Mouse (Mus musculus): ENCODE measurements around the gene Iqgap3. TPM values are rescaled to one million over a fixed set of nuclear protein-coding genes. Genes with fewer than 3 reads are reported as not detected.

Gene Iqgap3
- polyA plus RNA-seq, 1 experiment, result 3.8 TPM

DNA sequence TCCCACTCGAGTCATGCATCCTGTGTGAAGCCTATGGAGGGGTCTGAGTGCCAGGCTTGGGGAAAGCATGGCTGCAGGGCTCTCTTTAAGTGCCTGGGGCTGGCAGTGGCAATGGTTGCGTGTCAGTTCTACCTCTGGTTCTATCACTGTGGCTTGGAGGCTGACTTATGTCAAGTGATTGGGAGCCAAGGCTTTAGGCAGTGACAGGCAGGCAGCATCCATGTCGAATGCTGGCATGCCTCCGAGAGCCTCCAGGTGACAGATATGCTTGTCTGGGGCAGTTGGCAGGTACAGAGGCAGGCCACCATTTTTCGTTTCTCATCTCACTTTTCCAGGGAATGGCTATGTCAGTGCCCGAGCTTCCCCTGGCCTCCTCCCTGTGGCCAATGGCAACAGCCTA lies 79.1 kb downstream of the Iqgap3 start:
- no peaks in the 10 kb centered on the region for H3K4me1 ChIP-seq (ENCODE audit: control insufficient read depth, insufficient read depth, low read length)
- no peak for TF ChIP-seq POLR2A (IDR thresholded peaks at IDR 0.05; ENCODE audit: control insufficient read depth, low read depth, low read length)
- no peak for TF ChIP-seq CTCF (IDR thresholded peaks at IDR 0.05; ENCODE audit: control insufficient read depth, insufficient read depth, insufficient replicate concordance, low read depth, low read length)
- no peak overlapping the region for H3K27ac ChIP-seq (ENCODE audit: control insufficient read depth, insufficient read depth, low read depth, low read length)
- H3K4me3 ChIP-seq (ENCODE audit: control insufficient read depth, low read depth, low read length), result no peak overlapping the region
- H3K27me3 ChIP-seq (ENCODE audit: control insufficient read depth, insufficient read depth, low read length), result no peaks in the 10 kb centered on the region
- H3K36me3 ChIP-seq (ENCODE audit: control insufficient read depth, insufficient read depth, low read length), result no peaks in the 10 kb centered on the region; the same call in 1 of the 2 replicates

DNA sequence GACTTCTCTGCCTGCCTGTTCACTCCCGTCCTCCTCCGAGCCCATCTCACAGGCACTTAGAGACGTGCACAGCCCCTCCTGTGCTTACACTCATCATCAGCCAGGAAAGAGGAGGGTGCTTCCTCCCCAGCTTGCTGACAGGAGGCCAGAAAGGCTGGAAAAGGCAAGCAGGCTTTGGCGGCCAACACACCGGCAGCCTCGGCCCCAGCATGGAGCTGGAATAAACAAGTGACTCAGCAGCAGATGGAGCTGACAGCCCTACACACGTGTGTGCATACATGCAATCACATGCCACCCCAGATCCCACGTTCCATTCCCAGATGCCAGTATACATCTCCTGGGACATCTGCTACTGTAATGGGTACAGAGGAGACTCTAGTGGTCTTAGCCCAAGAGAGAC lies 80.5 kb downstream of the Iqgap3 start:
- Histone ChIP-seq H3K27ac (ENCODE audit: control insufficient read depth, insufficient read depth, low read depth, low read length) (no peak overlapping the region), H3K36me3 (ENCODE audit: control insufficient read depth, insufficient read depth, low read length) (no peaks in the 10 kb centered on the region; the same call in 1 of the 2 replicates), H3K4me3 (ENCODE audit: control insufficient read depth, low read depth, low read length) (no peak overlapping the region), H3K4me1 (ENCODE audit: control insufficient read depth, insufficient read depth, low read length) (no peaks in the 10 kb centered on the region), H3K27me3 (ENCODE audit: control insufficient read depth, insufficient read depth, low read length) (no peaks in the 10 kb centered on the region)
- TF ChIP-seq CTCF (IDR thresholded peaks at IDR 0.05; ENCODE audit: control insufficient read depth, insufficient read depth, insufficient replicate concordance, low read depth, low read length) (no peak), POLR2A (IDR thresholded peaks at IDR 0.05; ENCODE audit: control insufficient read depth, low read depth, low read length) (no peak)

- H3K27ac ChIP-seq (ENCODE audit: control insufficient read depth, insufficient read depth, low read depth, low read length), result no peak overlapping the region
- TF ChIP-seq POLR2A (IDR thresholded peaks at IDR 0.05; ENCODE audit: control insufficient read depth, low read depth, low read length) (no peak), CTCF (IDR thresholded peaks at IDR 0.05; ENCODE audit: control insufficient read depth, insufficient read depth, insufficient replicate concordance, low read depth, low read length) (no peak)
- H3K27me3 ChIP-seq (ENCODE audit: control insufficient read depth, insufficient read depth, low read length), result no peaks in the 10 kb centered on the region
- H3K36me3 ChIP-seq (ENCODE audit: control insufficient read depth, insufficient read depth, low read length), result no peaks in the 10 kb centered on the region; the same call in 1 of the 2 replicates
- no peak overlapping the region for H3K4me3 ChIP-seq (ENCODE audit: control insufficient read depth, low read depth, low read length)
- H3K4me1 ChIP-seq (ENCODE audit: control insufficient read depth, insufficient read depth, low read length), result no peaks in the 10 kb centered on the region
These were observed 81.0 kb downstream of the Iqgap3 start for GRCm38 (mm10) chr3:88162811-88163210.

GRCm38 (mm10) chr3:88163847-88164246 lies 82.1 kb downstream of the Iqgap3 start:
- H3K27me3 ChIP-seq (ENCODE audit: control insufficient read depth, insufficient read depth, low read length), result no peaks in the 10 kb centered on the region
- H3K4me1 ChIP-seq (ENCODE audit: control insufficient read depth, insufficient read depth, low read length), result no peaks in the 10 kb centered on the region
- H3K27ac ChIP-seq (ENCODE audit: control insufficient read depth, insufficient read depth, low read depth, low read length), result no peak overlapping the region
- TF ChIP-seq POLR2A (IDR thresholded peaks at IDR 0.05; ENCODE audit: control insufficient read depth, low read depth, low read length) (no peak), CTCF (IDR thresholded peaks at IDR 0.05; ENCODE audit: control insufficient read depth, insufficient read depth, insufficient replicate concordance, low read depth, low read length) (no peak)
- no peaks in the 10 kb centered on the region; the same call in none of the 2 replicates for H3K36me3 ChIP-seq (ENCODE audit: control insufficient read depth, insufficient read depth, low read length)
- H3K4me3 ChIP-seq (ENCODE audit: control insufficient read depth, low read depth, low read length), result no peak overlapping the region

DNA sequence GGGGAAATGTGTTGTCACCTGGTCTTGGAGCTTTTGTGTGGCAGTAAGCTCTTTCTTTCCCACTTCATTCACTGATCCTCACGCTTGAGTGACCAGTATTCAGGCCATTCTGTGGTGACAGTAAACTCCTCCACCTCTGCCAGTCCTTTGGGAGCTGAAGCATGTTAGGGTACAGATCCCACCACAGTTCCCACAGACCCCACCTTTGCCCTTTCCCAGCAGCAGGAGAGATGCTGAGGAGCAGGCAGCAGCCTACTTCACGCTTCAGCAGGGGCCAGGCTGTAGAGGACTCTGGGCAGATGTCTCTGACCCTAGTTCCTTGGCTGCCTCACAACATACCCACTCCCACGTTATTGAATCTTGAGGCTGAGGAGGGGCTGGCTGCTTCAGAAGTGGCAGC lies 82.5 kb downstream of the Iqgap3 start:
- Histone ChIP-seq H3K4me1 (ENCODE audit: control insufficient read depth, insufficient read depth, low read length) (no peaks in the 10 kb centered on the region), H3K4me3 (ENCODE audit: control insufficient read depth, low read depth, low read length) (no peak overlapping the region), H3K36me3 (ENCODE audit: control insufficient read depth, insufficient read depth, low read length) (no peaks in the 10 kb centered on the region; the same call in none of the 2 replicates), H3K27ac (ENCODE audit: control insufficient read depth, insufficient read depth, low read depth, low read length) (no peak overlapping the region), H3K27me3 (ENCODE audit: control insufficient read depth, insufficient read depth, low read length) (no peaks in the 10 kb centered on the region)
- TF ChIP-seq POLR2A (IDR thresholded peaks at IDR 0.05; ENCODE audit: control insufficient read depth, low read depth, low read length) (no peak), CTCF (IDR thresholded peaks at IDR 0.05; ENCODE audit: control insufficient read depth, insufficient read depth, insufficient replicate concordance, low read depth, low read length) (no peak)

GRCm38 (mm10) chr3:88166056-88166455 lies 84.3 kb downstream of the Iqgap3 start:
- H3K4me3 ChIP-seq (ENCODE audit: control insufficient read depth, low read depth, low read length), result no peak overlapping the region

GRCm38 (mm10) chr3:88170361-88170760 lies 88.6 kb downstream of the Iqgap3 start:
- TF ChIP-seq CTCF (IDR thresholded peaks at IDR 0.05; ENCODE audit: control insufficient read depth, insufficient read depth, insufficient replicate concordance, low read depth, low read length) (no peak), POLR2A (IDR thresholded peaks at IDR 0.05; ENCODE audit: control insufficient read depth, low read depth, low read length) (no peak)
- Histone ChIP-seq H3K27ac (ENCODE audit: control insufficient read depth, insufficient read depth, low read depth, low read length) (no peak overlapping the region), H3K27me3 (ENCODE audit: control insufficient read depth, insufficient read depth, low read length) (no peaks in the 10 kb centered on the region), H3K4me1 (ENCODE audit: control insufficient read depth, insufficient read depth, low read length) (no peaks in the 10 kb centered on the region), H3K36me3 (ENCODE audit: control insufficient read depth, insufficient read depth, low read length) (peaks cover 1% of the 10 kb centered on the region; the same call in 1 of the 2 replicates), H3K4me3 (ENCODE audit: control insufficient read depth, low read depth, low read length) (no peak overlapping the region)

More at GRCm38 (mm10) chr3:88166056-88166455, 84.3 kb downstream of the Iqgap3 start:
- TF ChIP-seq CTCF (IDR thresholded peaks at IDR 0.05; ENCODE audit: control insufficient read depth, insufficient read depth, insufficient replicate concordance, low read depth, low read length) (no peak), POLR2A (IDR thresholded peaks at IDR 0.05; ENCODE audit: control insufficient read depth, low read depth, low read length) (no peak)
- Histone ChIP-seq H3K36me3 (ENCODE audit: control insufficient read depth, insufficient read depth, low read length) (peaks cover 1% of the 10 kb centered on the region), H3K27me3 (ENCODE audit: control insufficient read depth, insufficient read depth, low read length) (no peaks in the 10 kb centered on the region), H3K4me1 (ENCODE audit: control insufficient read depth, insufficient read depth, low read length) (no peaks in the 10 kb centered on the region), H3K27ac (ENCODE audit: control insufficient read depth, insufficient read depth, low read depth, low read length) (no peak overlapping the region)

Other genes with a start within 250 kb of the Iqgap3 start
- 0.04 and 0.10 TPM in 2 replicates for gene Sh2d2a, start 235.2 kb upstream of the Iqgap3 start, polyA plus RNA-seq (2012; rRNA removed)
- 16.2 and 17.5 TPM in 2 replicates for gene Prcc, start 196.4 kb upstream of the Iqgap3 start, polyA plus RNA-seq (2012; rRNA removed)
- 167 and 171 TPM in 2 replicates for gene Hdgf, start 175.7 kb upstream of the Iqgap3 start, polyA plus RNA-seq (2012; rRNA removed)
- 79.1 and 96.3 TPM in 2 replicates for gene Mrpl24, start 162.5 kb upstream of the Iqgap3 start, polyA plus RNA-seq (2012; rRNA removed)
- gene Isg20l2, start 151.7 kb upstream of the Iqgap3 start, polyA plus RNA-seq (2012; rRNA removed), result 59.9 and 60.6 TPM in 2 replicates
- 22.2 and 24.4 TPM in 2 replicates for gene Rrnad1, start 151.3 kb upstream of the Iqgap3 start, polyA plus RNA-seq (2012; rRNA removed)
- gene Crabp2, start 133.3 kb upstream of the Iqgap3 start, polyA plus RNA-seq (2012; rRNA removed), result 0.26 and 2.0 TPM in 2 replicates
- gene Nes, start 110.9 kb upstream of the Iqgap3 start, polyA plus RNA-seq (2012; rRNA removed), result 0.26 and 0.51 TPM in 2 replicates
- gene Bcan, start 81.7 kb upstream of the Iqgap3 start, polyA plus RNA-seq (2012; rRNA removed), result 0.13 and 0.23 TPM in 2 replicates
- gene Hapln2, start 54.4 kb upstream of the Iqgap3 start, polyA plus RNA-seq (2012; rRNA removed), result 14.0 and 15.7 TPM in 2 replicates
- gene Gpatch4, start 38.9 kb upstream of the Iqgap3 start, polyA plus RNA-seq (2012; rRNA removed), result 6.7 and 6.9 TPM in 2 replicates
- gene Naxe, start 23.5 kb upstream of the Iqgap3 start, polyA plus RNA-seq (2012; rRNA removed), result 61.7 and 61.8 TPM in 2 replicates
- gene Ttc24, start 3.7 kb upstream of the Iqgap3 start, polyA plus RNA-seq (2012; rRNA removed), result 176 and 193 TPM in 2 replicates
- 16.0 and 17.6 TPM in 2 replicates for gene Mef2d, start 60.4 kb downstream of the Iqgap3 start, polyA plus RNA-seq (2012; rRNA removed)
- gene Rhbg, start 172.7 kb downstream of the Iqgap3 start, polyA plus RNA-seq (2012; rRNA removed), result 3.3 and 3.9 TPM in 2 replicates
- 2.2 and 2.8 TPM in 2 replicates for gene Gm38392, start 205.2 kb downstream of the Iqgap3 start, polyA plus RNA-seq (2012; rRNA removed)
- gene Tsacc, start 215.0 kb downstream of the Iqgap3 start, polyA plus RNA-seq (2012; rRNA removed), result 654 and 688 TPM in 2 replicates
- gene Cct3, start 215.1 kb downstream of the Iqgap3 start, polyA plus RNA-seq (2012; rRNA removed), result 342 and 349 TPM in 2 replicates
- gene Glmp, start 243.1 kb downstream of the Iqgap3 start, polyA plus RNA-seq (2012; rRNA removed), result 21.7 and 22.5 TPM in 2 replicates